Mouse (Mus musculus): ENCODE results near the gene Arl11. TPM values are rescaled to one million over a fixed set of nuclear protein-coding genes. Genes with fewer than 3 reads are reported as not detected.
A peak's percentile ranks its signal among the peaks of the same experiment; 100 is the strongest.

Gene Arl11
- polyA plus RNA-seq, 1 experiment from 2014 or later = 0.23 TPM

GRCm38 (mm10) chr14:61346827-61347698 lies 37.5 kb downstream of the Arl11 start:
- no peaks in the 10 kb centered on the region for H3K9me3 ChIP-seq (ENCODE audit: control insufficient read depth, low read length)
- no peaks in the 10 kb centered on the region for H3K27me3 ChIP-seq (ENCODE audit: control insufficient read depth, insufficient read depth, low read length)
- WGBS = 80% methylated on average over 10 of the region's 10 CpGs
- no peak overlapping the region for H3K9ac ChIP-seq (ENCODE audit: low read length)
- ATAC-seq (ENCODE audit: low FRiP score) (no peak), DNase-seq (ENCODE audit: low spot score, missing footprints) (no peak)
- no peak overlapping the region for H3K27ac ChIP-seq (ENCODE audit: low read depth, low read length)
- no peaks in the 10 kb centered on the region for H3K4me1 ChIP-seq (ENCODE audit: control insufficient read depth, insufficient read depth, low read length)
- no peak overlapping the region for H3K4me2 ChIP-seq
- H3K4me3 ChIP-seq (ENCODE audit: low read depth, low read length) = no peak overlapping the region
- no peaks in the 10 kb centered on the region for H3K36me3 ChIP-seq (ENCODE audit: control insufficient read depth, insufficient read depth, low read length)

GRCm38 (mm10) chr14:61349876-61350275 lies 40.3 kb downstream of the Arl11 start:
- no peaks in the 10 kb centered on the region for H3K27me3 ChIP-seq (ENCODE audit: control insufficient read depth, insufficient read depth, low read length)
- ATAC-seq (ENCODE audit: low FRiP score) (no peak), DNase-seq (ENCODE audit: low spot score, missing footprints) (no peak)
- no peak overlapping the region for H3K4me3 ChIP-seq (ENCODE audit: low read depth, low read length)
- no peak overlapping the region for H3K9ac ChIP-seq (ENCODE audit: low read length)
- 92% methylated on average over 4 of the region's 4 CpGs for WGBS
- H3K9me3 ChIP-seq (ENCODE audit: control insufficient read depth, low read length) = no peaks in the 10 kb centered on the region
- no peak overlapping the region for H3K4me2 ChIP-seq
- H3K4me1 ChIP-seq (ENCODE audit: control insufficient read depth, insufficient read depth, low read length) = no peaks in the 10 kb centered on the region
- no peak overlapping the region for H3K27ac ChIP-seq (ENCODE audit: low read depth, low read length)
- H3K36me3 ChIP-seq (ENCODE audit: control insufficient read depth, insufficient read depth, low read length) = no peaks in the 10 kb centered on the region

GRCm38 (mm10) chr14:61350808-61351207 lies 41.3 kb downstream of the Arl11 start:
- no peak overlapping the region for H3K4me3 ChIP-seq (ENCODE audit: low read depth, low read length)
- no peaks in the 10 kb centered on the region for H3K27me3 ChIP-seq (ENCODE audit: control insufficient read depth, insufficient read depth, low read length)
- H3K9me3 ChIP-seq (ENCODE audit: control insufficient read depth, low read length) = no peaks in the 10 kb centered on the region
- no peaks in the 10 kb centered on the region for H3K36me3 ChIP-seq (ENCODE audit: control insufficient read depth, insufficient read depth, low read length)
- no peak overlapping the region for H3K9ac ChIP-seq (ENCODE audit: low read length)
- DNase-seq (ENCODE audit: low spot score, missing footprints) (no peak), ATAC-seq (ENCODE audit: low FRiP score) (no peak)
- H3K4me2 ChIP-seq = no peak overlapping the region
- no peaks in the 10 kb centered on the region for H3K4me1 ChIP-seq (ENCODE audit: control insufficient read depth, insufficient read depth, low read length)
- no peak overlapping the region for H3K27ac ChIP-seq (ENCODE audit: low read depth, low read length)
- 72% methylated on average over 6 of the region's 6 CpGs for WGBS

GRCm38 (mm10) chr14:61354251-61355235 lies 45.0 kb downstream of the Arl11 start:
- H3K4me2 ChIP-seq = no peak overlapping the region
- no peak for DNase-seq (ENCODE audit: low spot score, missing footprints)
- no peak overlapping the region for H3K4me3 ChIP-seq (ENCODE audit: low read depth, low read length)
- no peak overlapping the region for H3K9ac ChIP-seq (ENCODE audit: low read length)
- no peak overlapping the region for H3K27ac ChIP-seq (ENCODE audit: low read depth, low read length)
- 81% methylated on average over 10 of the region's 10 CpGs for WGBS
- ATAC-seq (ENCODE audit: low FRiP score) = no peak
- H3K4me1 ChIP-seq (ENCODE audit: control insufficient read depth, insufficient read depth, low read length) = no peaks in the 10 kb centered on the region
- H3K9me3 ChIP-seq (ENCODE audit: control insufficient read depth, low read length) = no peaks in the 10 kb centered on the region
- H3K36me3 ChIP-seq (ENCODE audit: control insufficient read depth, insufficient read depth, low read length) = no peaks in the 10 kb centered on the region
- no peaks in the 10 kb centered on the region for H3K27me3 ChIP-seq (ENCODE audit: control insufficient read depth, insufficient read depth, low read length)

- Histone ChIP-seq H3K4me1 (ENCODE audit: control insufficient read depth, insufficient read depth, low read length) (peaks cover 4% of the 10 kb centered on the region; the same call in 1 of the 2 replicates), H3K36me3 (ENCODE audit: control insufficient read depth, insufficient read depth, low read length) (no peaks in the 10 kb centered on the region), H3K9me3 (ENCODE audit: control insufficient read depth, low read length) (no peaks in the 10 kb centered on the region), H3K27me3 (ENCODE audit: control insufficient read depth, insufficient read depth, low read length) (no peaks in the 10 kb centered on the region), H3K27ac (ENCODE audit: low read depth, low read length) (peak within 1 kb of the TSS; percentile 12; the same call in 1 of the 2 replicates), H3K4me3 (ENCODE audit: low read depth, low read length) (peak within 1 kb of the TSS; percentile 43), H3K9ac (ENCODE audit: low read length) (peak within 1 kb of the TSS; percentile 64), H3K4me2 (peak within 1 kb of the TSS; percentile 42)
- ATAC-seq (ENCODE audit: low FRiP score) = peak; percentile 97
- WGBS = under 1% methylated on average over 40 of the region's 40 CpGs
- peak; percentile 98 for DNase-seq (ENCODE audit: low spot score, missing footprints)
Measured at GRCm38 (mm10) chr14:61360131-61360980, 50.8 kb downstream of the Arl11 start, which contains the start of gene Ebpl. Ebpl (minus strand) TSS chr14:61360439.

DNA sequence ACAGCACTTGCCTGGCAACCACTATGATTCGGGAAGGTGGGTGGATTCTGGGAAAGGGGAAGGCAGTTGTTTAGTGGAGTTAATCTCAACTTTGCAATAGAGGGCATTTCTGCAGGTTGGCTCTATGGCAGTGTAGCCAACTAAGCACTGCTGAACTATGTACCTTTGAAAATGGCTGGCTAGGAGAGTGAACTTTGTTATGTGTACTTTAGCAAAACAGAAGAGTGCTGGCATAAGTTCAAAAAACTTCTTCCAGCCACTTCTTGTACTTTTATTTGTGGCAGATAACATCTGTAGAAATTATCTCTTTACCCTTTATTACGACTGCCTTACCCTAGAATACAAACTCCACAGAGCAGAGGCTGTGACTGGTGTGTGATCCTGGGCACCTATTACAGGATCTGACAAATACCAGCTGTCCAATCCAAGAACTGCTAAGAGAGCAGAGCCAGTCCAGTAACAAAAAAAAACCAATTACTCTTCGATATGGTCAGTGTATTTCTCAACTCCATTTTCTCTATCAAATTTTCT lies 51.5 kb downstream of the Arl11 start:
- H3K9ac ChIP-seq (ENCODE audit: low read length) = peak overlapping the region; percentile 64
- DNase-seq (ENCODE audit: low spot score, missing footprints) (no peak), ATAC-seq (ENCODE audit: low FRiP score) (no peak)
- H3K4me1 ChIP-seq (ENCODE audit: control insufficient read depth, insufficient read depth, low read length) = peaks cover 4% of the 10 kb centered on the region; the same call in 1 of the 2 replicates
- no peaks in the 10 kb centered on the region for H3K36me3 ChIP-seq (ENCODE audit: control insufficient read depth, insufficient read depth, low read length)
- H3K4me2 ChIP-seq = peak overlapping the region; percentile 42
- no peaks in the 10 kb centered on the region for H3K9me3 ChIP-seq (ENCODE audit: control insufficient read depth, low read length)
- H3K27ac ChIP-seq (ENCODE audit: low read depth, low read length) = no peak overlapping the region
- no peaks in the 10 kb centered on the region for H3K27me3 ChIP-seq (ENCODE audit: control insufficient read depth, insufficient read depth, low read length)
- 67% methylated on average over 3 of the region's 3 CpGs for WGBS
- peak overlapping the region; percentile 43; the same call in 1 of the 2 replicates for H3K4me3 ChIP-seq (ENCODE audit: low read depth, low read length)

Measured in midbrain, embryonic 11.5 days (tissue).